Mouse (Mus musculus) megakaryocyte-erythroid progenitor cell, adult 5-6 weeks (primary cell): ENCODE data around the gene Prodh2. TPM values are rescaled to one million over a fixed set of nuclear protein-coding genes. Genes with fewer than 3 reads are reported as not detected.
"Not testable (repeated sequence)": the region's sequence is repeated elsewhere in the genome, so short reads cannot be mapped to it uniquely, and the experiment has no call there.

ENCODE experiments used
- ATAC-seq: replicated peaks from 2 replicates; pipeline ENCODE4 v1.8.0; 2016; ENCODE audit warnings: mild to moderate bottlenecking, inconsistent platforms; ENCODE audit not compliant: severe bottlenecking, poor library complexity, low FRiP score, low TSS enrichment
- total RNA-seq, 2 experiments: library from RNA; stranded (forward) in 1 of 2; stranded (reverse) in 1 of 2; fragments of 200-1000, 215-1000 nt in 1 of 2; fragments of >200 nt in 1 of 2; fragmentation: Nextera tagmentation in 1 of 2; gene quantifications; 2 replicates each; pipeline ENCODE4 v1.2.3; 2014 to 2017

The Prodh2 gene
- total RNA-seq (2014; fragmentation: Nextera tagmentation) (not detected in 2 replicates), total RNA-seq (2017) (not detected in 2 replicates)

- no peak for ATAC-seq
These were observed at the start of gene Prodh2 for GRCm38 (mm10) chr7:30493401-30493931. Gene Prodh2 (plus strand): TSS chr7:30493622.

GRCm38 (mm10) chr7:30443696-30444095, 49.7 kb upstream of the Prodh2 start:
- no peak for ATAC-seq

GRCm38 (mm10) chr7:30444154-30444970, 49.1 kb upstream of the Prodh2 start:
- no peak for ATAC-seq

- peak; percentile 39 for ATAC-seq
These were observed 48.3 kb upstream of the Prodh2 start, which contains the start of gene Aplp1 for GRCm38 (mm10) chr7:30444971-30445751. Gene Aplp1 (minus strand): TSS chr7:30445535.

- ATAC-seq: no peak
These were observed 43.2 kb upstream of the Prodh2 start for GRCm38 (mm10) chr7:30450241-30450640.

GRCm38 (mm10) chr7:30453327-30453726, 40.1 kb upstream of the Prodh2 start:
- no peak for ATAC-seq

- ATAC-seq: peak; percentile 50
These were observed 39.7 kb upstream of the Prodh2 start for GRCm38 (mm10) chr7:30453766-30454165.

- 0 out of 2 replicates have a peak, but pooled peaks have one; percentile 34 for ATAC-seq
These were observed 39.2 kb upstream of the Prodh2 start for GRCm38 (mm10) chr7:30454259-30454658.

GRCm38 (mm10) chr7:30456487-30456886, 36.9 kb upstream of the Prodh2 start:
- no peak for ATAC-seq

- no peak for ATAC-seq
These were observed 36.4 kb upstream of the Prodh2 start for GRCm38 (mm10) chr7:30456911-30457628.

- ATAC-seq: no peak
These were observed 35.6 kb upstream of the Prodh2 start, which contains the start of the genes Kirrel2 and Nphs1 for GRCm38 (mm10) chr7:30457629-30458330. Gene Kirrel2 (minus strand): TSS chr7:30457690. Gene Nphs1 (plus strand): TSS chr7:30458315.

GRCm38 (mm10) chr7:30459484-30459883, 33.9 kb upstream of the Prodh2 start:
- no peak for ATAC-seq

- ATAC-seq: no peak
These were observed 29.9 kb upstream of the Prodh2 start for GRCm38 (mm10) chr7:30463568-30463967.

- ATAC-seq: no peak
These were observed 29.4 kb upstream of the Prodh2 start for GRCm38 (mm10) chr7:30463996-30464395.

GRCm38 (mm10) chr7:30464816-30465300, 28.6 kb upstream of the Prodh2 start:
- ATAC-seq: no peak

GRCm38 (mm10) chr7:30472411-30472810, 21.0 kb upstream of the Prodh2 start:
- no peak for ATAC-seq

GRCm38 (mm10) chr7:30474999-30475398, 18.4 kb upstream of the Prodh2 start:
- ATAC-seq: no peak

- not testable (repeated sequence) for ATAC-seq
These were observed 17.3 kb upstream of the Prodh2 start for GRCm38 (mm10) chr7:30476136-30476535.
